Mouse (Mus musculus): Measurements from ENCODE around the gene Ptpru.

DNA sequence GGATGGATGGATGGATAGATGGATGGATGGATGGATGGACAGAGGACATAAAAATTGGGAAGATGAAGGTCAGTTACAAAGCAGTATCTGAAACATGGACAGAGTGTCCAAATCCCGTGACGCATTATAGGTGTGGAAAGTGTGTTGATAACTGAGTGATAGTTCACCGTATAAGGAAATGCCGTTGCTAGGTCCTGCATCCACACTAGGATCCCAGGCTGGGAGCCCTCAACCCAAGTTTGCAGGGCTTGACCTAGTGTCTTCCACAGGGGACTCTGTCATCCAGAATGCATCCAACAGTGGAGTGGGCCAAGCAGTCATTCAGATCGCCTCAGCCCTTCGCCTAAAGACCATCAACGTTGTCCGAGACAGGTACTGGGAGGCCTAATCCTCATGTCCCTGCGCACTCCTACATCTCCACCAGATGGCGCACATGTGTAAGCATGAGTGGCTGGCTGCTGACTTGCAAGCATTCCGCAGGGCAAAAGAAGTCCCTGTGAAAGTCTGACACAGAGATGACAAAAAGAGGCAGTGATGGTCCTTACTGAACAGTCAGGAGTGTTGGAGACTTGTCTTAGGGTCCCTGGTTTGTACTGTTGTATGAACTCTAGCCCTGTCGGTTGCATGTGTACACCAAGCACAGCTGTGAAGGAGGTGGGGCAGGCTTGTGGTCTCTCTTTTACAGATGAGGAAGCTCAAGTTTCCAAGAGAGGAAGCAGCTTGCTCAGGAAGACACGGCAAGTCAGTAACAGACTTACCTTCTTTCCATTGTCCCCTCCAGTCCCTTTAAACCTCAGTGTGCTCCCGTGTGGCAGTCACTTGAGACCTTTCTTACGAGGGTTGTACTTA lies 22.6 kb upstream of the Ptpru start:
- TF ChIP-seq POLR2A (IDR thresholded peaks at IDR 0.05; ENCODE audit: low read depth, low read length) (no peak), CTCF (IDR thresholded peaks at IDR 0.05; ENCODE audit: extremely low read depth, insufficient read length, insufficient replicate concordance, low read depth, low read length) (peak; percentile 98; the same call in 1 of the 2 replicates)
